Mouse (Mus musculus): ENCODE results near the gene Gm3047. TPM values are rescaled to one million over a fixed set of nuclear protein-coding genes. Genes with fewer than 3 reads are reported as not detected.

Gm3047 gene
- not detected for total RNA-seq (2023)

DNA sequence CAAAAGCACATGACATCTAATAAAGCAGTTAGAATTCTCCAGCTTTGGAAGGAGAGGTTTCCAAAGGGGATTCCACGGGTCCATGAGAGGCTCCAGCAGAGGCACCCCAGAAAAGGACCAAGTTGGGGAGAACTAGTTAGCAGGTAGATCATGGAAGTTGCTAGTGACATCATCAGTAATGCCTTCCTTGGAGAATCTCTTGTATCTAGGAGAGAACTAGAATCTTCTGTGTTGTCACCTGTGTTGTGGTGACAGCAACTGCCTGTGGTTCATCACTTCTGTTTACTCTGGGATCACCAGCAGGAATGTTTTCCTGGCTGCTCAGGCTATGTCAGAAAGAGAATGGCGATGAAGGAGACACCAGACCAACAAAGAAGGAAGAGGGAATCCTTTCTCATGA, at the start of gene Gm3047:
TSS of gene Gm3047 (plus strand) at position 301 of the 400 bp plus-strand sequence.

Other genes starting within 250 kb of the Gm3047 start
- not detected for gene Gm3149, start 238.1 kb upstream of the Gm3047 start, total RNA-seq (2023)
- not detected for gene 2610042L04Rik, start 220.6 kb upstream of the Gm3047 start, total RNA-seq (2023)
- gene Gm3159, start 157.9 kb upstream of the Gm3047 start, total RNA-seq (2023), result not detected
- not detected for gene Gm3164, start 140.0 kb upstream of the Gm3047 start, total RNA-seq (2023)
- 1.8 TPM for gene Gm3173, start 124.4 kb upstream of the Gm3047 start, total RNA-seq (2023)
- gene Gm3182, start 73.7 kb upstream of the Gm3047 start, total RNA-seq (2023), result not detected
- not detected for gene Gm8159, start 76.9 kb downstream of the Gm3047 start, total RNA-seq (2023)
- gene Gm3239, start 108.8 kb downstream of the Gm3047 start, total RNA-seq (2023), result not detected
- gene Gm7876, start 153.8 kb downstream of the Gm3047 start, total RNA-seq (2023), result not detected
- gene Gm3252, start 171.4 kb downstream of the Gm3047 start, total RNA-seq (2023), result not detected
- not detected for gene Gm9602, start 220.9 kb downstream of the Gm3047 start, total RNA-seq (2023)

Data from CD4-positive naive resting alpha-beta T cell, adult 57 days (primary cell).